Mouse (Mus musculus): Measurements from ENCODE around the gene Cryab.

Gene Cryab

GRCm38 (mm10) chr9:50742744-50743143 is 8.4 kb upstream of the Cryab start:
- DNase-seq = no peak

- no peak for DNase-seq
These were observed 5.3 kb upstream of the Cryab start for GRCm38 (mm10) chr9:50745806-50746205.

DNA sequence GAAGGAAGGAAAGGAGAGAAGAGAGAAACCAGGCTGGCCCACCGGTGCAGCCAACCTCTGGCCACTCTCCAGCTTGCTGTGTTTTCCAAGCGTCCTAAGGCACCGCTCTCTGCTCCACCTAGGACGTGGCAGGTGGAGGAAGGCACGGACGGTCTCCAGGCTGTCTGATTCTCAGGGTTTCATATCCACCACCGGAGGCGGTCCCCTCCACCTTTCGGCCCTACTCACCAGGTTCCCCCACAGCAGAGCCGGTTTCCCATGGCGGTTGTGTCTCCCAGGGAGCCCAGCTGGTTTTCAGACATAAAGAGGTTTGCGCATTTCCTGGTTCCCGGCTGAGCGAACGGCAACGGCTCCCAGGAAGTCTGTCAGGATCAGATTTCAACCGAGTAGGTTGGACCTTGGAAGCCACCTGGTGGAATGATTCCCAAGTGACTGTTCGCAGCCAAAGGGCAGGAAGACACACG is 4.9 kb upstream of the Cryab start, which contains the start of gene 2310030G06Rik:
Gene 2310030G06Rik (minus strand): TSS at position 323 of the 464 bp plus-strand sequence.
- DNase-seq = peak in 1 of 2 experiments; percentile 55

GRCm38 (mm10) chr9:50750706-50751105 is 419 bp upstream of the Cryab start:
- no peak for DNase-seq

DNA sequence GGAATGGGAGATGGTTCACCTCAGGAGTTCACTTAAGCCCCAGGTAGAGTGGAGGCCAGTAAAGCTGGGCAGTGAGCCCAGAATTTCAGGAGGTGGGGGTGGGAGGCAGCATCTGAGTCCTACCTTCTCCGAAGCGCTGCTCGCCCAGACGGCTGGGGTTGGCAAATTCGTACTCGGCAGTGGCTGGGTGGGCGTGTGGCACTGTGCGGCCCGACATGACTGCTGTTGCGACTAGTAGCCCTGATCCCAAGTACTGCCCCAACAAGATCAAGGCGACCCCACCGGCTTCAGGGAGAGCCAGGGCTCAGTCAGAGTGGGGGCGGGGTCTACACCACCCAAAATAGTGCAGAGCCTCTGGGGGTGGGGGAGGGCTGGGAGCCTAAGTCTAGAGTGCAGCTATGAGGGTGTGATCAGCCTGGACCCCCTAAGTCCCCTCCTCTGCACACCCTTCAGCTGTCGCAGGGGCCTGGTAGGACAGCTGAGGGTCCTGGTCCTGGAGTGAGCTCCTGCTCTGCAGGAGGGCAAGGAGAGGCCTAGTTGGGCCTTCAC is 1.0 kb downstream of the Cryab start, which contains the start of gene Hspb2:
Gene Hspb2 (minus strand): TSS at position 301 of the 549 bp plus-strand sequence.
- peak; percentile 51 to 64 for DNase-seq

DNA sequence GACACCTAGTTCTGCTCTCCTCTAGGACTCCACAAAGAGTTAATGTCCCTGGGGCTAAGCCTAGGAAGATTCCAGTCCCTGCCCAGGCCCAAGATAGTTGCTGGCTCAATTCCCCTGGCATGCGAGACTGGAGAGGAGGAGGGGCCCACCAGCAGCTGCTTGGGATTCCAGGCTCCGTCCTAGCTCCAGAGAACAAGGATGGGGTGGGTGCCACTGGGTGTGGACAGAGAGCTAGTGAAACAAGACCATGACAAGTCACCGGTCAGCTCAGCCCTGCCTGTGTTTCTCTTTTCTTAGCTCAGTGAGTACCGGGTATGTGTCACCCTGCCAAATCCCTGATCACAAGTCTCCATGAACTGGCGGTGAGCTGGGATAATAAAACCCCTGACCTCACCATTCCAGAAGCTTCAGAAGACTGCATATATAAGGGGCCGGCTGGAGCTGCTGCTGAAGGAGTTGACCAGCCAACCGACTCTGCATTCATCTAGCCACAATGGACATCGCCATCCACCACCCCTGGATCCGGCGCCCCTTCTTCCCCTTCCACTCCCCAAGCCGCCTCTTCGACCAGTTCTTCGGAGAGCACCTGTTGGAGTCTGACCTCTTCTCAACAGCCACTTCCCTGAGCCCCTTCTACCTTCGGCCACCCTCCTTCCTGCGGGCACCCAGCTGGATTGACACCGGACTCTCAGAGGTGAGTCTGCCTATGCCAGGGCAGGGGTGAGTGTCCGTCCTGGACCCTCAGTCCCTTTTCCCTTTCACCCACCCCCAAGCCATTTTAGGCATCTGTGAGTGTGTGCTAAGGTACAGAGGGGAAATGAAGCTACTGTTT is 1.9 kb downstream of the Cryab start:
- peak; percentile 71 to 78 for DNase-seq

DNA sequence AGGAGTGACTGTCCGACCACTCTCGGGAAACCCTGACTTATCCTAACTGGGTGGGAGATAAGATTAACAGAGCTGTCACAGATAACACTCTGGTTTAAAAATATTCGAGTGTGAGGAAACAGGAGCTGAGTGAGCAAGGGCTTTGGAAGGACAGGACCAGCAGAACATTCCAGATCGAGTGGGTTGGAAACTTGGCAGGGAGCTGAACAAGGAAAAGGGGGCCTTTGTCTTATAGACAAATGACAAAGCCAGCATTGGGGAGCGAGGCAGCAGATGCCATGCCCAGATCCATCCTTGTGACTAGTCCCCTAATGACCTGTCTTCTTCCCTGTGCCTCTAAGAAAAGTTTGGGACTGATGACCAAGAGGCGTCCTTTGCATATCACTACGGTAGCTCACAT is 2.8 kb downstream of the Cryab start:
- DNase-seq = no peak

DNA sequence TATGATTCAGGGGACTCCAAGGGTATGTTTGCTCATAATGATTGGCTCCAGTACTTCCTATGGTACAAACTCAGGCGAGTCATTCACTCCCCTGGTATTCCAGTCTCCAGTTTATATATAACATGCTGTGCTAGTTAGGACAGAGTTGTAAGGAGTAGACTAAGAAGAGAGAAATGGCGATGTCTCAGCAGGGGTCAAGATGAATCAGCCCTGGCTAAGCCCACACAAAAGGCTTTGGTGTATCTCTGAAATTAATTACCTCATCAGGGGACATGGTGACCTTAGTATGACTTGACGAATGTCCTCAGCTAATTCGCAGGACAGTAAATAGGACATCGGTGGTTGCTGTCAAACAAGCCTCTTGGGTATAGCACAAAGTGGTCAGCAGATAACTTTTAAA is 5.6 kb downstream of the Cryab start:
- no peak for DNase-seq

DNA sequence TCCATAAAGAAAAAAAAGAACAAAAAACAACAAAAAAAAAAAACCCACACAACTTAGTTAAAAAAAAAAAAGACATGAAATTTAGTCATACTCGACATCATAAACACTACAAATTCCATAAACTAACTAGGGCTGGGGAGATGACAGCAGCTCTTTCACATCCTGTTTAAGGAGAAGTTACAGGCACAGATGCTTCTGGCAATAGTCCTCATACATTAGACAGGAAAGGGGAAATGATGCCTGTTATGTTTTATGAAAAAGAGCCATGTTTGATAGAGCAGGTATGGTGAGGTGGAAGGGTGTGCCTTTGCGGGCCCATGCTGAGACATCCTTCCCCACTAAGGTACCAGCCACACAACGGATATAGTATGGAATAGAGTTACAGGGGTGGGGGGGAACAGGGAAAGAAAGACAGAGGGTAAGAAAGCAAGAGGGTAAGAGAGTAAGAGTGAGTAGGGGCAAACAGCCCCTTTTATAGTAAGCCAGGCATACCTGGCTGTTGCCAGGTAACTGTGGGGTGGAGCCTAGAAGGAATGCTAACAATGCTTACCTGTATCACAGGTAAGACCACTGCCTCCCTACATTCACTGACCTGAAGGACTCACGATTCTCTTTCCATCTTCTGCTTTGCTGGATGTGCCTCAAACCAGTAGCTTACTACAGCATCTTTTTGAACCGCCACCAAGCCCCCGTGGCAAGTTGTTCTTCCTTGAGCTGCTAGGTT is 10.6 kb downstream of the Cryab start:
- no peak for DNase-seq

DNA sequence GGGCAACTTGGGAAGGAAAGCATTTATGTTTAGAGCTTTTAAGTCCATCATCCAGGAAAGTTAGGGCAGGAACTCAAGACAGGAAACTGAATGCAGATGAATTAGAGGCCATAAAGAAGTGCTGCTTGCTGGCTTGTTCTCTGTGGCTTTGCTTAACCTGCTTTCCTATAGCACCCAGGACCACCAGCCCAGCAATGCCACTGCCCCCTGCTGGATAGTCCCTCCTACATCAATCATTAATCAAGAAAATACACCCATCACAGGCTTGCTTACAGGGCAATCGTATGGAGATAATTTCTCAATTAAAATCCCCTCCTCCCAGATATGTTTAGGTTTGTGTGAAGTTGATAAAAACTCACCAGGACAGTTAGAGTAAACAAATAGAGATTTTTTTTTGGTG is 12.2 kb downstream of the Cryab start:
- DNase-seq = peak; percentile 42 to 59

GRCm38 (mm10) chr9:50767531-50768106 is 16.5 kb downstream of the Cryab start:
- peak; percentile 18 to 26 for DNase-seq

GRCm38 (mm10) chr9:50768107-50769002 is 17.2 kb downstream of the Cryab start, which contains the start of gene Fdxacb1:
Gene Fdxacb1, plus strand, starts transcription at chr9:50768236.
- peak; percentile 98 to 99 for DNase-seq

- DNase-seq = no peak
These were observed 18.9 kb downstream of the Cryab start for GRCm38 (mm10) chr9:50770011-50770410.

- DNase-seq = no peak
These were observed 22.9 kb downstream of the Cryab start for GRCm38 (mm10) chr9:50774026-50774462.

GRCm38 (mm10) chr9:50774991-50775612 is 24.0 kb downstream of the Cryab start, which contains the start of the genes Alg9 and 1110032A03Rik:
Gene Alg9, plus strand, starts transcription at chr9:50775019.
Gene 1110032A03Rik, minus strand, starts transcription at chr9:50775520.
- DNase-seq = peak; percentile 96 to 97

DNA sequence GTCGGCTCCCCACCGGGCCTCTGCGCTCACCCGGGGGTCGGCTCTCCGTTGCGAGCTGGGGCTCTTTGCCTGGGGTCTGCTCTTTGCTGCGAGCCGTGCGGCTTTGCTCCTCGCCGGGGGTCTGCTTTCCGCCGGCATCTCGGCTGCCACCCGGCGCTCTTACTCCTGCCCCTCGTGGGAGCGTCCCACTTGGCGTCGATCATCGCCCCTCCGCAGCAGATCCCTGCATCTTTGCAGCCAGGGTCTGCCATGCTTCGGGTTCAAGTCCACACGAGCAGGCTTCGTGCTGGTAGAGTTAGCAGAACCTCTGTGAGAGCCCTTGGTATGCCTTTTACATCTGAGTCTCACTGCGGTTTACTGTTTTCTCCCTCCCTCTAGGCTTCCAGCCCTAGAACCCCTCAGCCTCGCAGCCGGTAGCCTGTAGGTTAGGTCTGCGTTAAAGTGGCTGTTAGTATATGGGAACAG is 24.6 kb downstream of the Cryab start:
- no peak for DNase-seq

DNA sequence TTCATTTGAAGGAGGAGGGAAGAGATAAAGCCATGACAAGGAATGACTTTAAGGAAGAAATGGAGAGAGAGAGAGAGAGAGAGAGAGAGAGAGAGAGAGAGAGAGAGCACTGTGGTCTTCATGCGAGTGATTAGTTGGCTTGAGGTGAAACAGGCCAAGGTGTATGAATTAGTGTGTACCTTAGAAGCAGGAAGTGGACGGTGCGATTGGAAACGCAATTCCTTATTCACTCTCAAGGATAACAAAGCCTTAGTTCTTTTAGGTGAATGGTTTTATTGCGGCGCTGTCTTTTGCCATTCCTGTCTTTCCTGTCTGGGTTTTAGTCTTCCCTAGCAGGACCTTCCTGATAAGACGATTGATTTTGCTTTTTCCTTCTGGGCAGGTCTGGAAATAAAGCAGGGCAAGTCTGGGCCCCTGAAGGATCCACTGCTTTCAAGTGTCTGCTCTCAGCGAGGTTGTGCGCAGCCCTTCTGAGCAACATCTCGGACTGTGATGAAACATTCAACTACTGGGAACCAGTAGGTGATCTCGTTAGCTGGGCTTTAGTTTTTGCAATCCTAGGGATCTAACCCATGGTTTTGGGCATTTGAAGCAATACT is 25.1 kb downstream of the Cryab start:
- no peak for DNase-seq

DNA sequence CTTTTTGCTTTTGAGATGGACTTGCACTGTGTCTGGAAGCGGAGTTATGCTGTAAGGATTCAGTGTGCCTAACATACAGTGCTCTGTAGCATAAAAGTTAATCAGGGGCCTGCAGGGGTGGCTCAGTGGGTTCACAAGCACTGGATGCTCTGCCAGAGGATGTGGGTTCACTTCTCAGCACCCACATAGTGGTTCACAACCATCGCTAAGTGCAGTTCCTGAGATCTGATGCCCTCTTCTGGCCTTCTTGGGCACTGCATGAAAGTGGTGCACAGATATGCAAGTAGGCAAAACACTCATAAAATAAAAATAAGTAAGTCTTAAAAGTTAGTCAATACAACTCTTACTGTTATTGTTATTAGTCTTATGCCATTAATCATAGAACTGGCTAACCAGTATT is 31.0 kb downstream of the Cryab start:
- DNase-seq = peak; percentile 27 to 57

DNA sequence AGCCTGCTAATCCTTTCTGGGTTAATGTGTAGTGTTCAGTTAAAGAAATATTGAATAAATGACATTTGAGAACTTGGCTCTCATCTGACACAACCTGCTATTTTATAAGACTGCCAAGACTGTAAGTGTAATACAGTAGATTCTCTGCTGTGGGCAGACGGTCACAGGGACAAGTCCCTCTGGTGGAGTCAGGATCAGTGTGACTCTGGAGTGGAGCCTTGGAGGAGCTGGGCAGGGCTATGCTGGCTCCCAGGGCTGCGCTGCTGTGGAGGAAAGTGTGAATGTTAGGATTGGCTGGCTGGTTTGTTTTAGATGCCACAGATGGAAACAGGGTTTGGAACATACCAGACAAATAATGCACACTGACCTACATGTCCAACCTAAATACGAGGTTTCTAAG is 44.1 kb downstream of the Cryab start:
- DNase-seq = no peak

DNA sequence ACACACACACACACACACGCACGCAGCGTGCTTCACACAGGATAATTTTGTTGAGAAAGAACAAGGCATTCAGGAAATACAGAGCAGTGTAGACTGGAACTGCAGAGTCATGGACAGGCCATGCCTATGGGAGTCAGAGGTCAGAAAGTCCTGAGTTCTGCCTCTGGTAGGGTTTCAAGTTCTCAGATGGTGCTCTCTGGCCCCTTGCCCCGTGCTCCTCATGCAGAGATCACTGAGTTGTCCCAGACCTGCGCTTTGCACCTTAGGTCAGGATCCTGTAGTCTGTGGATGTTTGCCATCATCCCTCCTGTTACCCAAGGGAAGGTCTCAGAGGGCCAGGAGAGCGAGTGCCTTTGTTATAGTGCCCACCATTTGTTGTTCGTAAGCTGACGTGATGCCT is 45.7 kb downstream of the Cryab start:
- no peak for DNase-seq

GRCm38 (mm10) chr9:50797641-50798040 is 46.5 kb downstream of the Cryab start:
- no peak for DNase-seq

All from cerebellum, postnatal 14 days (tissue).